ENCODE assay signal across 41 mouse cellular contexts in the genomic region with DNA sequence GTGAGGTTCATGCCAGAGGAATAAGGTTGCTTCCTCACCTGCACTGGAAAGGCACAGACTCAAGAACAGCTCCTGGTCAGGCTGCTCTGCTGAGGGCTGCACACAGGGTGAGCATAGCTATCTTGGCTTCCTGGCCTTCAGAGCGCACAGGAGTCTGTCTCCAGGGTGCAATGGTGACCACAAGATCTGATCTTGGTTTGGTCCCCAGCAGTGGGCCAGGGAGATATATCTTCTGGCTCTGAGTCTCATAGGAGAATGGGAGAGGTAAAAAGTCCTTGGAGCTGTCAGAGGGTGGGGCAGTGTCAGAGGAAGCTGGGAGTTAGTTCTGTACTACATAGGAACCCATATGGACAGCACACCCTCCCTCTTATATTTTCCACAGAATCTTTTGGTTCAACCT. TPM values are rescaled to one million over a fixed set of nuclear protein-coding genes. Genes with fewer than 3 reads are reported as not detected.
DNase-seq lines count a peak whose midpoint lies in the region; ATAC-seq and TF ChIP-seq lines count a peak whose summit lies in the region.
"Had no signal": no experiment of that assay in that cellular context is flagged by ENCODE, and none has a peak within 500 bp of the region (broad histone marks: within the 10 kb centered on the region; RNA-seq: fewer than 3 reads in every experiment).

No protein-coding gene starts in this region.

- intact Hi-C loops in heart, postnatal 14 days (cut with DNase I), result no loop called here
- intact Hi-C loops in gastrocnemius, postnatal 36 days (cut with DNase I), result no loop called here

- peak overlapping the region; percentile 57 for H3K27ac ChIP-seq in heart, embryonic 13.5 days (replicated peaks)
- 0 out of 2 replicates have a peak overlapping the region, but pooled peaks have one; percentile 8 for H3K27ac ChIP-seq in liver, embryonic 11.5 days (ENCODE audit: low read depth, low read length)
- peak overlapping the region; percentile 8; the same call in 1 of the 2 replicates for H3K27ac ChIP-seq in liver, embryonic 16.5 days (ENCODE audit: low read length)
- H3K27ac ChIP-seq: embryonic facial prominence, embryonic 12.5 days; hindbrain, embryonic 13.5 days; kidney, postnatal 0 days; macrophage; midbrain, embryonic 12.5 days; neural tube, embryonic 12.5 days; stomach, postnatal 0 days had no signal

- no peak overlapping the region for H3K4me3 ChIP-seq in heart, embryonic 13.5 days
- H3K4me3 ChIP-seq in G1E (ENCODE audit: low read depth, low read length), result no peak overlapping the region
- no peak overlapping the region for H3K4me3 ChIP-seq in liver, embryonic 11.5 days (ENCODE audit: low read depth, low read length)
- no peak overlapping the region for H3K4me3 ChIP-seq in liver, embryonic 16.5 days (ENCODE audit: low read depth, low read length)
- H3K4me3 ChIP-seq: embryonic facial prominence, embryonic 12.5 days; hindbrain, embryonic 13.5 days; limb, embryonic 13.5 days; midbrain, embryonic 12.5 days; myocyte; neural tube, embryonic 12.5 days had no signal

- no peak for ATAC-seq in heart, embryonic 13.5 days (ENCODE audit: extremely low read depth, insufficient number of reproducible peaks, low FRiP score, low TSS enrichment)
- ATAC-seq in G1E (ENCODE audit: extremely low read depth, insufficient number of reproducible peaks, low FRiP score, poor library complexity, severe bottlenecking), result peak; percentile 47
- ATAC-seq in liver, embryonic 11.5 days (replicated peaks; ENCODE audit: low FRiP score), result peak; percentile 24; the same call in 1 of the 2 replicates
- ATAC-seq in liver, embryonic 16.5 days (ENCODE audit: low read depth), result no peak
- ATAC-seq: forebrain, embryonic 16.5 days; intestine, embryonic 16.5 days; Patski had no signal

- no peaks in the 10 kb centered on the region for H3K9me3 ChIP-seq in heart, embryonic 13.5 days
- no peaks in the 10 kb centered on the region for H3K9me3 ChIP-seq in G1E (replicated peaks)
- H3K9me3 ChIP-seq in liver, embryonic 11.5 days (ENCODE audit: control insufficient read depth, low read length), result no peaks in the 10 kb centered on the region
- H3K9me3 ChIP-seq in liver, embryonic 16.5 days (replicated peaks; ENCODE audit: control insufficient read depth, low read length), result no peaks in the 10 kb centered on the region
- H3K9me3 ChIP-seq: embryonic facial prominence, embryonic 12.5 days; hindbrain, embryonic 13.5 days; limb, embryonic 13.5 days; midbrain, embryonic 12.5 days; neural tube, embryonic 12.5 days had no signal

- DNase-seq in heart, postnatal 14 days, result no peak
- DNase-seq in G1E (ENCODE audit: low spot score), result no peak
- DNase-seq in liver, embryonic 11.5 days (ENCODE audit: low spot score), result no peak
- no peak for DNase-seq in urinary bladder, postnatal 4 days (ENCODE audit: low spot score in 2 of 2)
- DNase-seq in gastrocnemius, postnatal 36 days, result no peak
- DNase-seq: adrenal gland, postnatal 10 days; cerebellum, adult 11 months; cerebellum, adult 9-10 months; embryo, embryonic 11 days; gastrocnemius, postnatal 10 days; heart, postnatal 4 days; kidney, adult 8-10 months; layer of hippocampus, adult 9-11 months; lung, adult 2 months; lung, postnatal 10 days; right cerebral cortex, adult 18-20 months; thymus, adult 18-20 months; thymus, postnatal 25 days had no signal

- H3K9ac ChIP-seq in heart, embryonic 13.5 days, result no peak overlapping the region
- no peak overlapping the region for H3K9ac ChIP-seq in liver, embryonic 11.5 days (ENCODE audit: low read depth, low read length)
- no peak overlapping the region for H3K9ac ChIP-seq in liver, embryonic 16.5 days (ENCODE audit: low read depth, low read length)
- H3K9ac ChIP-seq: embryonic facial prominence, embryonic 12.5 days; hindbrain, embryonic 13.5 days; limb, embryonic 13.5 days; midbrain, embryonic 12.5 days; neural tube, embryonic 12.5 days had no signal

- H3K4me2 ChIP-seq in heart, embryonic 13.5 days, result no peak overlapping the region
- no peak overlapping the region for H3K4me2 ChIP-seq in liver, embryonic 11.5 days
- H3K4me2 ChIP-seq in liver, embryonic 16.5 days (ENCODE audit: low read depth, low read length), result no peak overlapping the region
- H3K4me2 ChIP-seq: embryonic facial prominence, embryonic 12.5 days; hindbrain, embryonic 13.5 days; limb, embryonic 13.5 days; midbrain, embryonic 12.5 days; neural tube, embryonic 12.5 days had no signal

- no peaks in the 10 kb centered on the region for H3K27me3 ChIP-seq in heart, embryonic 13.5 days (replicated peaks)
- peaks cover 34% of the 10 kb centered on the region; the same call in 1 of the 2 replicates for H3K27me3 ChIP-seq in G1E (ENCODE audit: insufficient read depth, low read length)
- no peaks in the 10 kb centered on the region for H3K27me3 ChIP-seq in liver, embryonic 11.5 days (replicated peaks; ENCODE audit: control insufficient read depth, insufficient read depth, low read length)
- no peaks in the 10 kb centered on the region for H3K27me3 ChIP-seq in liver, embryonic 16.5 days (ENCODE audit: control insufficient read depth, insufficient read depth, low read depth, low read length)
- H3K27me3 ChIP-seq: CH12.LX; embryonic facial prominence, embryonic 12.5 days; Patski had no signal

- peaks cover 77% of the 10 kb centered on the region for H3K4me1 ChIP-seq in heart, embryonic 13.5 days
- peaks cover 45% of the 10 kb centered on the region for H3K4me1 ChIP-seq in G1E (ENCODE audit: insufficient read depth, low read depth, low read length)
- peaks cover 69% of the 10 kb centered on the region for H3K4me1 ChIP-seq in liver, embryonic 11.5 days (replicated peaks; ENCODE audit: control insufficient read depth, insufficient read depth, low read length)
- H3K4me1 ChIP-seq in liver, embryonic 16.5 days (ENCODE audit: control insufficient read depth, low read depth, low read length), result peaks cover 42% of the 10 kb centered on the region

- H3K36me3 ChIP-seq in heart, embryonic 13.5 days, result no peaks in the 10 kb centered on the region; the same call in 1 of the 2 replicates
- H3K36me3 ChIP-seq in G1E (replicated peaks), result peaks cover 77% of the 10 kb centered on the region
- peaks cover 4% of the 10 kb centered on the region; the same call in 1 of the 2 replicates for H3K36me3 ChIP-seq in liver, embryonic 11.5 days (ENCODE audit: control insufficient read depth, insufficient read depth, low read length)
- H3K36me3 ChIP-seq in liver, embryonic 16.5 days (ENCODE audit: control insufficient read depth, insufficient read depth), result no peaks in the 10 kb centered on the region
- H3K36me3 ChIP-seq: embryonic facial prominence, embryonic 12.5 days; hindbrain, embryonic 13.5 days; limb, embryonic 13.5 days; midbrain, embryonic 12.5 days; neural tube, embryonic 12.5 days had no signal

- no peak for TF ChIP-seq CTCF in G1E (IDR thresholded peaks at IDR 0.05; ENCODE audit: low read depth, low read length)

- WGBS in heart, embryonic 13.5 days, result 64% methylated on average over 1 of the region's 1 CpGs
- WGBS in liver, embryonic 11.5 days, result 50% methylated on average over 1 of the region's 1 CpGs
- 26% methylated on average over 1 of the region's 1 CpGs for WGBS in liver, embryonic 16.5 days (ENCODE audit: insufficient replicate concordance)

RNA-seq across cellular contexts. Expression of gene 4930404H24Rik, which starts 13.1 kb away (rescaled TPM):
- polyA plus RNA-seq in heart, embryonic 13.5 days (2015; fragmentation: Nextera tagmentation; extraction: Ambion mirVana), result not detected in 2 replicates
- total RNA-seq in heart, postnatal 14 days (2021), result not detected
- total RNA-seq in G1E (2014; fragmentation: Nextera tagmentation) (not detected in 2 replicates), G1E (2017) (not detected in 2 replicates)
- not detected in 2 replicates for polyA plus RNA-seq in G1E (2012)
- polyA plus RNA-seq in liver, embryonic 11.5 days (2014; fragmentation: Nextera tagmentation; extraction: Ambion mirVana), result not detected in 2 replicates
- not detected in 2 replicates for polyA plus RNA-seq in liver, embryonic 16.5 days (2015; fragmentation: Nextera tagmentation; extraction: Ambion mirVana)
- not detected for total RNA-seq in gastrocnemius, postnatal 36 days (2021)
- total RNA-seq: adrenal gland, postnatal 10 days; CH12.LX; ES-E14; gastrocnemius, postnatal 10 days; granulocyte monocyte progenitor cell, adult 5-6 weeks; heart, postnatal 4 days; left cerebral cortex, postnatal 25 days; midbrain, postnatal 0 days had no signal
- polyA plus RNA-seq: C2C12; embryonic facial prominence, embryonic 12.5 days; forebrain, embryonic 16.5 days; heart, embryonic 14.5 days; hindbrain, embryonic 13.5 days; intestine, embryonic 16.5 days; kidney, postnatal 0 days; large intestine, adult 2 months; limb, embryonic 13.5 days; lung, adult 2 months; macrophage; midbrain, embryonic 12.5 days; midbrain, postnatal 0 days; myocyte; neural tube, embryonic 12.5 days; Patski; spleen, adult 2 months; stomach, postnatal 0 days had no signal

RNA-seq across cellular contexts. Expression of gene Nol4l, which starts 50.3 kb away (rescaled TPM):
- 10.5 and 11.0 TPM in 2 replicates for polyA plus RNA-seq in heart, embryonic 13.5 days (2015; fragmentation: Nextera tagmentation; extraction: Ambion mirVana)
- total RNA-seq in heart, postnatal 14 days (2021), result 1 to 10 TPM; 6.2 to 6.4 TPM
- total RNA-seq in G1E (2014; fragmentation: Nextera tagmentation) (39.2 and 45.3 TPM in 2 replicates), G1E (2017) (13.5 and 13.9 TPM in 2 replicates)
- polyA plus RNA-seq in G1E (2012), result 19.8 and 23.4 TPM in 2 replicates
- 14.1 and 15.8 TPM in 2 replicates for polyA plus RNA-seq in liver, embryonic 11.5 days (2014; fragmentation: Nextera tagmentation; extraction: Ambion mirVana)
- 3.9 and 4.3 TPM in 2 replicates for polyA plus RNA-seq in liver, embryonic 16.5 days (2015; fragmentation: Nextera tagmentation; extraction: Ambion mirVana)
- 1 to 10 TPM in 1 of 2 experiments, under 1 TPM in 1; 0.94 to 1.0 TPM for total RNA-seq in gastrocnemius, postnatal 36 days (2021)

Comparison
In these comparisons a context has a peak if more than half of its experiments do, and no peak if none do; other contexts are left out.
1. ATAC-seq: peak in G1E (single experiment) and liver, embryonic 11.5 days (single experiment); none in heart, embryonic 13.5 days (single experiment) and liver, embryonic 16.5 days (single experiment).
2. Peak in every context shown above with its lines, with median percentiles within 50 percentile points of each other: H3K27ac ChIP-seq.